Mouse (Mus musculus): Measurements from ENCODE around the gene Psmd8. TPM values are rescaled to one million over a fixed set of nuclear protein-coding genes. Genes with fewer than 3 reads are reported as not detected.

The Psmd8 gene
- polyA plus RNA-seq, 1 experiment from 2014 or later, result 112 TPM

DNA sequence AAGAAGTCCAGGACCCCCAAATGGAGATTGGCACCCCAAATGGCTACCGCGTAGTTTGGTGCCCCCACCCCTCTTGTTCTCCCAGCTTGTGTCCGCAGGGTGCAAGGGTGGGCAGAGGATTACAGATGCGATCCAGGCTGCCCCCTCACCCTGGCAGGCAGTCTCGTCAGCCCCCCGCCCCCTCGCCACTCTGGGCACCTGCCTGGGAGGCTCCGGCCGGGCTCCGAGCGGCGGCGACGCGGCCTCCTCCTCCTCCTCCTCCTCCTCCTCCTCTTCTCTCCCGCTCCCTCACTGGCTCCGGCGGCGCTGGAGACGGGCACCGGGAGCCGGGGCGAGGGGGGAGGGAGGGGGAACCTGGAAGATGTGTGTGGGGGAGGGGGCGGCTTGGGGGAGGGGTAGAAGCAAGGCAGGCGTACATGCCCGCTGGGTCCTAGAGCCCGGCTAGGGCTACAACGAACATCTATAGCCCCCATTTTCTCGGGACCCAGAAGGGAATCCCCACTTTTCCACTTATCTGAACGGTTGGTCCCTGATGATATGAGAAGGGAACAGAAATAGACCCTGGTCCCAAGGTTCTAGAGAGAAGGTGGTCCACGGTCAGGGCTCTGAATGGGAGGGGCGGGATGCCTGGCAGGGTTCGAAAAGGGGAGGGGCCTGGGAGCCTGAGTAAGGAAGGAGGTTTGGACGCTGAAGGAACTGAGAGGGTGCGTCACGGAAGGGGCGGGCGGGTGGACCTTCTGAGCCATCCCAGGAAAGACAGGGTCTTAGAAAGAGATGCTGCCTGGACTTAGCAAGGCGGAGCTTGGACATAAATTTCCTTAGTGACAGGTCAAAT lies 11.1 kb downstream of the Psmd8 start:
- H3K9me3 ChIP-seq (replicated peaks), result no peaks in the 10 kb centered on the region
- ATAC-seq (ENCODE audit: insufficient read depth), result peak; percentile 47; the same call in 1 of the 2 replicates
- no peak overlapping the region for H3K9ac ChIP-seq
- H3K4me1 ChIP-seq (replicated peaks), result peaks cover 36% of the 10 kb centered on the region
- peak overlapping the region; percentile 71 for H3K4me2 ChIP-seq
- H3K4me3 ChIP-seq (replicated peaks), result peak overlapping the region; percentile 54
- peaks cover 14% of the 10 kb centered on the region for H3K36me3 ChIP-seq (replicated peaks)
- under 1% methylated on average over 30 of the region's 39 CpGs for WGBS (ENCODE audit: insufficient replicate concordance)
- H3K27ac ChIP-seq (replicated peaks), result no peak overlapping the region
- peaks cover 75% of the 10 kb centered on the region for H3K27me3 ChIP-seq

DNA sequence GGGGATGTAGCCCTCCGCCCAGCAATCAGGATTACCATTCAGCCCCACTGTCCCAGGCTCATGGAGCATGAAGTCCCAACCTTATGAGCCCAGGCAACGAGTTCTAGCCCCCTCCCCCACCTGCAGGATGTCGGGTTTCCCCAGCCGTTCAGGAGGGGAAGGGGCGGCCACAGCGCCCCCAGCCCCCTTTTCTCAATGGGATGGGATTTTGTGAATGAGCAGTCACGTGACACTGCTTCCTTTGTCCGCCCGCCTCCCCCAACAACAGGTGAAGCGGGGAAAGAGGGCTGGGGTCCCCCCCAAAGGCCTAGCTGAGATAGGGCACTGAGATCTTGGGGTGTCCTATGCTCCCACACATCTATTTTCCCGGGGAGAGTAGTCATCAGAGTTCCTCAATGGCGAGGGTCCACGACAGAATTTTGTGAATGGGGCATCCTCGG lies 11.7 kb downstream of the Psmd8 start:
- 3% methylated on average over 14 of the region's 14 CpGs for WGBS (ENCODE audit: insufficient replicate concordance)
- Histone ChIP-seq H3K4me1 (replicated peaks) (peaks cover 36% of the 10 kb centered on the region), H3K9ac (no peak overlapping the region)

GRCm38 (mm10) chr7:29168121-29168695 lies 12.3 kb downstream of the Psmd8 start:
- Histone ChIP-seq H3K27me3 (peaks cover 68% of the 10 kb centered on the region), H3K27ac (replicated peaks) (no peak overlapping the region), H3K9me3 (replicated peaks) (no peaks in the 10 kb centered on the region), H3K9ac (no peak overlapping the region), H3K4me3 (replicated peaks) (no peak overlapping the region), H3K4me1 (replicated peaks) (peaks cover 36% of the 10 kb centered on the region), H3K4me2 (peak overlapping the region; percentile 71; the same call in 1 of the 2 replicates), H3K36me3 (replicated peaks) (peaks cover 1% of the 10 kb centered on the region; the same call in 1 of the 2 replicates)
- ATAC-seq (ENCODE audit: insufficient read depth), result no peak
- 18% methylated on average over 10 of the region's 10 CpGs for WGBS (ENCODE audit: insufficient replicate concordance)

More for the DNA sequence above, 11.7 kb downstream of the Psmd8 start:
- H3K36me3 ChIP-seq (replicated peaks), result peaks cover 8% of the 10 kb centered on the region
- H3K4me3 ChIP-seq (replicated peaks), result peak overlapping the region; percentile 54
- no peak for ATAC-seq (ENCODE audit: insufficient read depth)
- H3K4me2 ChIP-seq, result peak overlapping the region; percentile 71
- H3K27me3 ChIP-seq, result peaks cover 74% of the 10 kb centered on the region
- no peak overlapping the region for H3K27ac ChIP-seq (replicated peaks)
- H3K9me3 ChIP-seq (replicated peaks), result no peaks in the 10 kb centered on the region

GRCm38 (mm10) chr7:29167656-29168055 lies 12.8 kb downstream of the Psmd8 start:
- Histone ChIP-seq H3K4me2 (no peak overlapping the region), H3K27me3 (peaks cover 62% of the 10 kb centered on the region), H3K36me3 (replicated peaks) (no peaks in the 10 kb centered on the region), H3K4me1 (replicated peaks) (peaks cover 42% of the 10 kb centered on the region), H3K9ac (no peak overlapping the region), H3K27ac (replicated peaks) (no peak overlapping the region), H3K9me3 (replicated peaks) (no peaks in the 10 kb centered on the region), H3K4me3 (replicated peaks) (no peak overlapping the region)
- WGBS (ENCODE audit: insufficient replicate concordance), result 47% methylated on average over 19 of the region's 19 CpGs
- no peak for ATAC-seq (ENCODE audit: insufficient read depth)

- 0 out of 2 replicates have a peak overlapping the region, but pooled peaks have one; percentile 11 for H3K4me2 ChIP-seq
- no peak overlapping the region for H3K9ac ChIP-seq
- no peak overlapping the region for H3K27ac ChIP-seq (replicated peaks)
- ATAC-seq (ENCODE audit: insufficient read depth), result peak; percentile 42
- no peak overlapping the region for H3K4me3 ChIP-seq (replicated peaks)
- H3K27me3 ChIP-seq, result peaks cover 44% of the 10 kb centered on the region
- 23% methylated on average over 9 of the region's 9 CpGs for WGBS (ENCODE audit: insufficient replicate concordance)
- peaks cover 9% of the 10 kb centered on the region; the same call in 1 of the 2 replicates for H3K4me1 ChIP-seq (replicated peaks)
- no peaks in the 10 kb centered on the region for H3K36me3 ChIP-seq (replicated peaks)
- no peaks in the 10 kb centered on the region for H3K9me3 ChIP-seq (replicated peaks)
Measured at GRCm38 (mm10) chr7:29162750-29163525, 17.6 kb downstream of the Psmd8 start.

DNA sequence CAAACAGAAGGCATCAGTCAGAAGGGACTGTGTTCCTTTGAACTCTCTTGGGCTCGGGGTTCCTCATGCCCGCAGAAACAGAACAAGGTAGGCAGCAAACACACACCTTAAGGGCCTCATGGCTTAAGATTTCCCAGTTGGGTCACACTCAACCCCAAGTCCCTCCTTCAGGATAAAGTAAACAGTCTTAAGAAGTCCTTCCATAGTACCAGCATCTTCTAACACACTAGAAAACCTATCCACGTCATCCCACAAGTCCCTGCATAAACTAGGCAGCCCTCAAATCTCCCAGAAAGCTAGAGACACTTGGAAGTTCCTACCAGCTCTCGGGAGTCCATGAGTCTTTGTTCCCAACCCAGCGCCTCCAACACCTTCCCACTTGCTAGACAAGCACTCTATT lies 18.2 kb downstream of the Psmd8 start:
- peaks cover 9% of the 10 kb centered on the region; the same call in 1 of the 2 replicates for H3K4me1 ChIP-seq (replicated peaks)
- no peak overlapping the region for H3K4me3 ChIP-seq (replicated peaks)
- no peaks in the 10 kb centered on the region for H3K9me3 ChIP-seq (replicated peaks)
- ATAC-seq (ENCODE audit: insufficient read depth), result no peak
- H3K4me2 ChIP-seq, result no peak overlapping the region
- H3K27ac ChIP-seq (replicated peaks), result no peak overlapping the region
- H3K36me3 ChIP-seq (replicated peaks), result no peaks in the 10 kb centered on the region
- no peak overlapping the region for H3K9ac ChIP-seq
- WGBS (ENCODE audit: insufficient replicate concordance), result 61% methylated on average over 5 of the region's 5 CpGs
- H3K27me3 ChIP-seq, result peaks cover 44% of the 10 kb centered on the region

DNA sequence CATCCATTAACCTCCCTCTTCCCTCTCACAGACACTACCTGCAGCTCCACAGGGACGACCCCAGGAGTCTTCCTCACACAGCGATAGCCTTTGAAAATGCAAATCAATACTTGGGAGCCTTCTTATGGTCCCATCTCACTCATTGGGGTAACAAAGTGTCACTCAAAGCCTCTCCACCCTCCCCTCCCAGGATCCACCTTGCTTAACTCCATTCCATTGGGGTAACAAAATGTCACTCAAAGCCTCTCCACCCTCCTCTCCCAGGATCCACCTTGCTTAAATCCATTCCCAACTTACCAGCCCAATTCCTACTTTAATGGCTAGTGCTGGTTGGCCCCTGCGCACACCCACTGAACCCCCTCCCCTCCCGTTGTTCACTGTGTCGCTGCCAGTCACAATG lies 22.2 kb downstream of the Psmd8 start:
- no peak overlapping the region for H3K4me3 ChIP-seq (replicated peaks)
- 13% methylated on average over 5 of the region's 5 CpGs for WGBS (ENCODE audit: insufficient replicate concordance)
- H3K4me2 ChIP-seq, result no peak overlapping the region
- no peak for ATAC-seq (ENCODE audit: insufficient read depth)
- peaks cover 27% of the 10 kb centered on the region for H3K4me1 ChIP-seq (replicated peaks)
- no peak overlapping the region for H3K9ac ChIP-seq
- H3K36me3 ChIP-seq (replicated peaks), result peaks cover 6% of the 10 kb centered on the region
- no peaks in the 10 kb centered on the region for H3K9me3 ChIP-seq (replicated peaks)
- H3K27me3 ChIP-seq, result peaks cover 42% of the 10 kb centered on the region
- H3K27ac ChIP-seq (replicated peaks), result no peak overlapping the region

DNA sequence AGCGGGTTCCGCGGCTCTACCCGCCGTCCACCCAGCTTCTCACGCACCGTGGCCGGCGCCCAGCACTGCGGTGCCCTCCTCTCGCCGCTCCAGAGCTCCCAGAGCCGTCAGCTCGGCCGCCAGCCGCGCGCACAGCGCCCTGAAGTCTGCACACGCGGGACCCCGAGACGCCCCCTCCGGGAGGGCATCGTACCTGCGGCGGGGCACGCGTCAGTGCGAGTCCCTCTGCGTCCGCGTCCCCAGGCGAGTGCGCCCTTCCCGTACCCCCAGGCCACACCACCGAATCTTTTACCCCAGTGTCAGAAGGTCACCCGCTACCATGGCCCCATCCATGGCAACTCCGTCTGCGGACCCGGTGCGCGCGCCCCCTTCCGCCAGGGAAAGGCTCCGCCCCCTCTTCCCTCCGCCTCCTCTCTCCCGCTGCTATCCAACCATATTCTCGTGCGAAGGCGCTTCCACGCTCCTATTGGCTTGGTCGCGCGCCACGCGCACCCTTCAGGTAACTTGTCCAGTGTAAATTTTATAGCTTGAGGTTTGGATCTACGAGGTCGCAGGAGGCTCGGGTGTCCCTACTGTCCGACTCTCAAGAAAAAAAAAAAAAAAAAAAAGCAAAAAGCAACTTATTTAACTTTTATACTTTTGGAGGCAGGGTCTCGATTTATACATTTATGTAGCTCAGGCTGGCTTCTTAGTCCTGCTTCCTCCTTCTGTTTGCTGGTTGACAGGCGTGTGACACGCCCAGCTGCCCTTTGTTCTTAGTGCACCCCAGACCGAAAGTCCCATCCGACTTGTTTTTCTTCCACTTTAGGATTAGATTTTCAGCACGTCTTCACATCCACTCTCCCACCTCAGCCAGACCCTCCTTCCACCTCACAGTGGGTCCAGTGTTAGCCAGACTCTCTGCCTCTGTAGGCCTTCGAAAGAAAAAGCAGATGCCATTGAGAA lies 24.4 kb downstream of the Psmd8 start, which contains the start of gene Fam98c:
TSS of gene Fam98c (minus strand) at position 397 of the 945 bp plus-strand sequence.
- Histone ChIP-seq H3K4me1 (replicated peaks) (peaks cover 18% of the 10 kb centered on the region), H3K9me3 (replicated peaks) (no peaks in the 10 kb centered on the region), H3K9ac (peak within 1 kb of the TSS; percentile 67), H3K4me3 (replicated peaks) (peak within 1 kb of the TSS; percentile 75), H3K4me2 (peak within 1 kb of the TSS; percentile 99), H3K27me3 (peaks cover 38% of the 10 kb centered on the region), H3K36me3 (replicated peaks) (peaks cover 6% of the 10 kb centered on the region), H3K27ac (replicated peaks) (peak within 1 kb of the TSS; percentile 70)
- 1% methylated on average over 68 of the region's 68 CpGs for WGBS (ENCODE audit: insufficient replicate concordance)
- peak; percentile 77 for ATAC-seq (ENCODE audit: insufficient read depth)

DNA sequence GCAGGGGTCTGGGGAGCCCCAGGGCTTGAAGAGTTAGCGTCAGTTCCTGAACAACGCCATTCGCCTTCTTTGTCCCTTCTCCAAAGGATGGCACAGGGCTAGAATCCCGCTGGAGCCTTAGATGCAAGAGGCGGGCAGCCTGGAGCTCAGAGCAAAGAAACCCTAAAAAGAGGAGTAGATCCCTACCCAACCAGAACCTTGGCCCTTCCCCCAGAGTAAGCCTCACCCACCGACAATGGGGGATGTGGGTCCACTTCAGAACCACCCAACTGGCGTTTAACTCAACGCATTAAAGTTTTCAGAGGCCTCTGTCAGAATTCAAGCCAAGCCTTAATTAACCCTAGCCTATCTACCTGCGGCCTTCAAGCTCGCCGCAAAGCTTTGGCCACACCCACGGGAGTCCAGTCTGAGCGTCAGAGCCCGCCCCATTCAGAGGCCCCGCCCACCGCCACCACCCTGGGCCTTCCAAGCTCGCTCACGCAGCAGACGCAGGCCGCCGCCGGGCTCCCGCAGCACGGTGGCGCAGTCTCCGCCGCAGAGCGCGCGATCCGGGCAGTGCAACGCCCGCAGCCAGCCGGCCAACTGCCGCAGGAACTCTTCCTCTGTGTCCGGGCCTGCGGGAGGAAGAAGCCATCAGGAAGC lies 25.2 kb downstream of the Psmd8 start:
- Histone ChIP-seq H3K4me3 (replicated peaks) (peak overlapping the region; percentile 75), H3K9me3 (replicated peaks) (no peaks in the 10 kb centered on the region), H3K4me2 (peak overlapping the region; percentile 99), H3K27ac (replicated peaks) (peak overlapping the region; percentile 70), H3K36me3 (replicated peaks) (peaks cover 6% of the 10 kb centered on the region), H3K27me3 (peaks cover 37% of the 10 kb centered on the region), H3K9ac (peak overlapping the region; percentile 67), H3K4me1 (replicated peaks) (peaks cover 18% of the 10 kb centered on the region)
- WGBS (ENCODE audit: insufficient replicate concordance), result 7% methylated on average over 37 of the region's 37 CpGs
- peak; percentile 83 for ATAC-seq (ENCODE audit: insufficient read depth)

All from liver, embryonic 15.5 days (tissue).